Mouse (Mus musculus) megakaryocyte, embryonic 14.5 days (primary cell): ENCODE data around the gene Ikbip. TPM values are rescaled to one million over a fixed set of nuclear protein-coding genes. Genes with fewer than 3 reads are reported as not detected.

ENCODE experiments used
- H3K27me3 ChIP-seq: replicated peaks from 2 replicates; pipeline ENCODE3; 2012; ENCODE audit warnings: inconsistent platforms
- H3K36me3 ChIP-seq: replicated peaks from 2 replicates; pipeline ENCODE3; 2012; ENCODE audit warnings: low read length, inconsistent platforms, mixed read lengths
- H3K4me1 ChIP-seq: 2 replicates; pipeline ENCODE4 v1.6.1; 2012; ENCODE audit warnings: inconsistent platforms
- H3K4me3 ChIP-seq: replicated peaks from 2 replicates; pipeline ENCODE3; 2012; ENCODE audit warnings: moderate library complexity, mild to moderate bottlenecking, inconsistent platforms
- H3K9me3 ChIP-seq: 2 replicates; pipeline ENCODE4 v1.6.1; 2012; ENCODE audit warnings: inconsistent platforms
- FLI1 ChIP-seq: IDR thresholded peaks from 2 replicates; pipeline ENCODE4 v1.6.1; 2012; ENCODE audit warnings: low read length, inconsistent platforms, mixed read lengths
- GATA1 ChIP-seq: IDR thresholded peaks from 3 replicates; pipeline ENCODE4 v1.6.1; 2012; ENCODE audit warnings: mixed read lengths, low read length, inconsistent platforms, borderline replicate concordance
- polyA plus RNA-seq: library from polyadenylated mRNA; stranded (reverse); fragments of >175 nt; gene quantifications from 2 replicates; pipeline ENCODE4 v1.2.3, GENCODE M21; 2012; ENCODE audit warnings: low replicate concordance; ENCODE audit not compliant: insufficient read depth

The Ikbip gene
- polyA plus RNA-seq, 1 experiment, result 7.9 TPM

GRCm38 (mm10) chr10:91109841-91110240 lies 27.1 kb downstream of the Ikbip start:
- no peaks in the 10 kb centered on the region for H3K9me3 ChIP-seq
- TF ChIP-seq FLI1 (no peak), GATA1 (no peak)
- H3K4me3 ChIP-seq, result no peak overlapping the region
- H3K27me3 ChIP-seq, result no peaks in the 10 kb centered on the region
- H3K4me1 ChIP-seq, result peaks cover 6% of the 10 kb centered on the region
- H3K36me3 ChIP-seq, result peaks cover 30% of the 10 kb centered on the region

DNA sequence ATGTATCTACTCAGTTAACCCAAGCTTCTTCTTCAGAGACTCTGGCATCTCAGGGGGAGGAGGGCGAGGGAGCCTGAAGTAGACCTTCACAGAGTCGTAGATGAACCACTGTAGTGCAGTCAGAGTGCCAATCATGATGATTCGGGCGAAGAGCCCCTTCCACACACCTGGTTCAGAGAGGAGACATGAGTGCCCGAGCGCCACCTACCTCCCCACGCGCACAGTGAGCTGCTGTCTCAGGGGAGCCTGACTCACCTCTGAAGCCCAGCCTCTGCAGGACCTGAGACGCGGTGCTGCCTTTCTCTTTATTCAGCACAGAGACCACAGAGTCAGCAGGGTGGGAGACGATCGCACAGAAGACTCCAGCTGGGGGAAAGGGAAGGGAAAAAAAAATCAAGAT lies 34.2 kb downstream of the Ikbip start:
- Histone ChIP-seq H3K27me3 (no peaks in the 10 kb centered on the region), H3K36me3 (peaks cover 94% of the 10 kb centered on the region), H3K4me3 (no peak overlapping the region), H3K9me3 (no peaks in the 10 kb centered on the region), H3K4me1 (peaks cover 18% of the 10 kb centered on the region)
- no peak for TF ChIP-seq FLI1

- TF ChIP-seq FLI1 (no peak), GATA1 (no peak)
- H3K9me3 ChIP-seq, result no peaks in the 10 kb centered on the region
- no peaks in the 10 kb centered on the region for H3K27me3 ChIP-seq
- peaks cover 40% of the 10 kb centered on the region for H3K4me1 ChIP-seq
- peak overlapping the region; percentile 96 for H3K4me3 ChIP-seq
- peaks cover 46% of the 10 kb centered on the region for H3K36me3 ChIP-seq
These were observed 39.9 kb downstream of the Ikbip start for GRCm38 (mm10) chr10:91122646-91123045.

GRCm38 (mm10) chr10:91123281-91123827 lies 40.6 kb downstream of the Ikbip start:
- TF ChIP-seq GATA1 (no peak), FLI1 (no peak)
- Histone ChIP-seq H3K4me1 (peaks cover 40% of the 10 kb centered on the region), H3K36me3 (peaks cover 39% of the 10 kb centered on the region), H3K9me3 (no peaks in the 10 kb centered on the region), H3K27me3 (no peaks in the 10 kb centered on the region), H3K4me3 (peak overlapping the region; percentile 96)

DNA sequence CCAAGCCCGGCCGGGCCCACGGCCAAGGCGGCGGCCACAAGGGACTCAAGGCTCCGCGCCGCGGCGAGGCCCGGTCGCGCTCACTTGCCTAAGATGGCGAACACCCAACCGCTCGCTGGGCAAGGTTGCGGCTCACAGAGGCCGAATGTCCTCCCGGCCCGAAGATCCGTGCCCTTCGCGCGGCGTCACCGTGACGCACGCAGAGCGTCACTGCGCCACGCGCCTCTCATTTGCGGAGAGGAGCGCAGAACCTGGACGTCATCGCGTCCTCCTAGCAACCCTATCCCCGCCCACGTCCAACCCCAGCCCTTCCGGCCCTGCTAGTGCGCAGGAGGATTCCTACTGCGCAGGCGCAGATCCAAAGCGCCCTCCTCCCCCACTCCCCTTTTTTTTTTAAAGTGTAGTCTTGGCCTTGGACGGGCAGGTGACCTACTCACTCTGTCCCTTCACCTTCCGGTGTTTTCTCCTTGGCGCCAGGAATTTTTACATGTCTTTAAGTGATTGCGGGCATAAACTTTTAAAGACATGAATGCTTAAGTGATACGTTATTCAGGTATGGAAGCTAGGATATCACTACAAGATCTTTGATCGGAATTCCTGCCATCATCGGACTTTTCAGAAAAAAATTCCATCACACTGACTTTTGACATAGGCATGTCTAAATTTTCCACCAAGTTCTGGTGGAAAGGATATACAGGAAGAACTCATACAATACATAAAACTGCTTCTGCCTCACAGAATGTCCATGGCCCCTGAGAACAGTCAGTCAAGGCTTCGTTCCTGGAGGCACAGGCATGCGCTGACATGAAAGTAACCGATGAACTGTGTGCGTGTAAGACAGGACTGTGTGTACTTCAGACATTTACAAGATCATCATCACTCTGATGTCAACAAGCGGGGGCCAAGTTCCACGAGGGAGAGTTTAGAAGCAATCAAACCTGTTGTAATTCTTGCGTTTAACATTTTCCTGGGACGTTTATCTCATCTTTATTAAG lies 41.4 kb downstream of the Ikbip start, which contains the start of gene Slc25a3:
Gene Slc25a3, minus strand, starts transcription at position 232 of the 995 bp plus-strand sequence.
- peaks cover 31% of the 10 kb centered on the region for H3K36me3 ChIP-seq
- TF ChIP-seq FLI1, result no peak
- no peak for TF ChIP-seq GATA1

GRCm38 (mm10) chr10:91126618-91127355 lies 44.0 kb downstream of the Ikbip start:
- Histone ChIP-seq H3K4me3 (no peak overlapping the region), H3K4me1 (peaks cover 24% of the 10 kb centered on the region), H3K36me3 (peaks cover 6% of the 10 kb centered on the region), H3K9me3 (no peaks in the 10 kb centered on the region), H3K27me3 (no peaks in the 10 kb centered on the region)
- TF ChIP-seq FLI1, result no peak
- TF ChIP-seq GATA1, result no peak

More for the DNA sequence above, 41.4 kb downstream of the Ikbip start, which contains the start of gene Slc25a3:
- Histone ChIP-seq H3K9me3 (no peaks in the 10 kb centered on the region), H3K27me3 (no peaks in the 10 kb centered on the region), H3K4me3 (peak within 1 kb of the TSS; percentile 96), H3K4me1 (peaks cover 40% of the 10 kb centered on the region)

DNA sequence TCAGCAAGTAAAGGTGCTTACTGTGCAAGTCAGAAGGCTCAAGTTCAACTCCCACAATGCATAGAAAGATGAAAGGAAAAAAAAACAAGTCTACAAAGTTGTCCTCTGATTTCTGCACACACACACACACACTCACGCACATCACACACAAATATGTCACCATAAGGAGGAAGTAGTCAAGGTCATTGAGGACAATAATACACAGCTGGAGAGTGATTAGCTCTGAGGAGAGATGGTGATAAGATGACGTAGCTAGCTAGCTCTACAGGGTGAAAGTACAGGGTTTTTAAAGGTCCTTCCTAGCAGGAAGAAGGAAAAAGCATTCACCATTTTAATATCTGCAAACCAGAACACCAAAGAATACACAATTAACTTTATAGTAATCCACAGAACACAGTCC lies 44.7 kb downstream of the Ikbip start:
- peaks cover 18% of the 10 kb centered on the region for H3K4me1 ChIP-seq
- H3K36me3 ChIP-seq, result no peaks in the 10 kb centered on the region
- no peaks in the 10 kb centered on the region for H3K27me3 ChIP-seq
- no peak for TF ChIP-seq FLI1
- no peak for TF ChIP-seq GATA1
- no peaks in the 10 kb centered on the region for H3K9me3 ChIP-seq
- H3K4me3 ChIP-seq, result no peak overlapping the region

DNA sequence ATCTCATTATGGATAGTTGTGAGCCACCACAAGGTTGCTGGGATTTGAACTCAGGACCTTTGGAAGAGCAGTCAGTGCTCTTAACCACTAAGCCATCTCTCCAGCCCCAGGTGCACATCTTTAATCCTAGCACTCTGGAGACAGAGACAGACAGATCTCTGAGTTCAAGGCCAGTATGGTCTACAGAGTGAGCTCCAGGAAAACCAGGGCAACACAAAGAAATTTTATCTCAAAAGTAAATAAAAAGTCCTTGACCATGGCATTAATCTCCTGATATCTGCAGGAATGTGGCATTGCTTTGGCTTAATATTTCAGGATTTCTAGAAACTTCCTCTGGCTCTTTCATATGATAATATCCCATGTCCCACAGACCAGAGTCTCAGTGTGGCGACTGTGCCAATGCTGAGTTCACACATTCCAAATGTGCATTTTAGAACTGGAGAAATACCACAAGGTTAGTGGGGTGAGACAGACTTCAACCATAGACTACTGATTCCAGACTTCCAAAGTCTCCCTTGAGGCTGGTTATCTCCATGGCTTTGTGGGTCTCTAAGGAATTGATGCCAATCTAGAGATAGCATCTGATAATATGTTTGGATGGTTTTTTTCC lies 45.9 kb downstream of the Ikbip start:
- Histone ChIP-seq H3K9me3 (no peaks in the 10 kb centered on the region), H3K27me3 (no peaks in the 10 kb centered on the region), H3K4me3 (no peak overlapping the region), H3K36me3 (no peaks in the 10 kb centered on the region), H3K4me1 (peaks cover 16% of the 10 kb centered on the region)
- TF ChIP-seq GATA1 (no peak), FLI1 (no peak)

- Histone ChIP-seq H3K27me3 (no peaks in the 10 kb centered on the region), H3K9me3 (no peaks in the 10 kb centered on the region), H3K4me3 (no peak overlapping the region), H3K4me1 (peaks cover 11% of the 10 kb centered on the region), H3K36me3 (no peaks in the 10 kb centered on the region)
- no peak for TF ChIP-seq FLI1
- no peak for TF ChIP-seq GATA1
These were observed 48.1 kb downstream of the Ikbip start for GRCm38 (mm10) chr10:91130792-91131191.
